Mouse (Mus musculus): ENCODE measurements at regions not wholly inside any gene's neighbourhood (a gene's known extent, or its start where the extent isn't known, plus 50 kb on each side); places are given as distances from the start of the nearest gene placed in this dataset.

DNA sequence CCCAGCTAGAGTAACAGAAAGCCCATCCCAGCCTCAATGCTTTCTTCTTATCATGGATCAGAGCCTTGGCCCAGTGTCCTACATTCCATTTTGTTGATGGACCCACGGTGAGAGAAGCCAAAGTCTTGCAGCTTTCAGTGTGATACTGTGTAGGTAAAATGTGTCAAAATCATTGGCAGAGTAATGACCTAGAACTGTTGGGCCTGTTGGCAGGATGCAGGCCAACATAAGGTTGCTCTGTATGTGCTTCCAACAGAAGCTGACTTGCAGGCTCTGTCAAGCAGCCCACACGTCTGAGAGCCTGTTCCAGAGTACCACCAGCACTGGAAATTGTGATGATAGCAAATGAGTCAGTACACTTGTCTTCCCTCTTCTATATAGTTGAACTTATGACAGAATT, 503.9 kb upstream of the Zfp804a start:
- H3K27ac ChIP-seq (ENCODE audit: low read length) = no peak overlapping the region
- H3K4me2 ChIP-seq (replicated peaks; ENCODE audit: low read depth, low read length) = no peak overlapping the region
- H3K9ac ChIP-seq (replicated peaks; ENCODE audit: low read length) = no peak overlapping the region
- no peaks in the 10 kb centered on the region for H3K27me3 ChIP-seq (ENCODE audit: insufficient read depth, low read length)
- 77% methylated on average over 2 of the region's 2 CpGs for WGBS
- no peak overlapping the region for H3K4me3 ChIP-seq (ENCODE audit: low read length)
- ATAC-seq (ENCODE audit: low FRiP score, low TSS enrichment) = no peak
- no peaks in the 10 kb centered on the region for H3K4me1 ChIP-seq (ENCODE audit: insufficient read depth, low read length)
- no peaks in the 10 kb centered on the region for H3K9me3 ChIP-seq (ENCODE audit: low read length)
- H3K36me3 ChIP-seq (ENCODE audit: insufficient read depth, low read length) = no peaks in the 10 kb centered on the region

DNA sequence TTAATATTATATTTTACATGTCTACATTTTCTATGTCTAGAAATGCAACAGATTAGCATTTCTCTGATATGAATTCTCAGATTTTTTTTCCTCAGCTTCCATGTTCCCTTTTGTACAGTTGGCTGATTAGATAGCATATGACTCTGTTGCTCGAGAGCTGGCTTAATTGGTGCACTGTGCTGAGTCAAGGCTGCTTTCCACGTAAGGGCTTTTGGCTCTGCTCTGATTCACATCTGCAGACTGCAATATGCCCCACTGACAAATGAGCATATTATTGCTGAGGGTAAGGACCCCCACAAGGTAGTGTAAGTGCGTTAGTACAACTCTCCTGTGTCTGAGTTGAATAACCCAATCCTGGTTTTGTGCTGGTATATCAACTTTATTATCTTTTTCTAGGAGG, 470.9 kb upstream of the Zfp804a start:
- Histone ChIP-seq H3K27ac (ENCODE audit: low read length) (no peak overlapping the region), H3K4me1 (ENCODE audit: insufficient read depth, low read length) (no peaks in the 10 kb centered on the region), H3K36me3 (ENCODE audit: insufficient read depth, low read length) (no peaks in the 10 kb centered on the region), H3K27me3 (ENCODE audit: insufficient read depth, low read length) (no peaks in the 10 kb centered on the region), H3K9ac (replicated peaks; ENCODE audit: low read length) (no peak overlapping the region), H3K9me3 (ENCODE audit: low read length) (no peaks in the 10 kb centered on the region), H3K4me3 (ENCODE audit: low read length) (no peak overlapping the region), H3K4me2 (replicated peaks; ENCODE audit: low read depth, low read length) (no peak overlapping the region)
- no peak for ATAC-seq (ENCODE audit: low FRiP score, low TSS enrichment)
- 73% methylated on average over 3 of the region's 3 CpGs for WGBS
